Mouse (Mus musculus): ENCODE measurements at regions not wholly inside any gene's neighbourhood (a gene's known extent, or its start where the extent isn't known, plus 50 kb on each side); places are given as distances from the start of the nearest gene placed in this dataset.

GRCm38 (mm10) chr3:48911758-48912157, 845.4 kb downstream of the Pcdh18 start:
- DNase-seq (ENCODE audit: low spot score), result no peak

DNA sequence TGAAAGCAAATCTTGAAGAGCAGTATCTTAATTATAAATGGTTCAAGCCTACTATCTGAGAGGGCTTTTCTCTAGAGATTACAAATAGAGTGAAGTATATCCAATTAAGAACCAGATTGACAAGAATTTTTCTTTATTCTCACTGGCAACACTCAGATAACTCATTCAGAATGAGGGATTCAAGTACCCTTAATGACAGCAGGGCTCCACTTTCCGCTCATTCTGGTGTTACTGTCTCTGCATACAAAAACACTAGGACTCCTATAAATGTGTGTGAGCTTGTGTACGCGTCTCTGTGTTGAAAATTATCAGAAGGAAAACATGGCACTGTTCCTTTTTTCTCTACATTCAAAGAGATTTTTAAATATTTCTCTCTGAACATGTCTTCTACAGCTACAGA, 866.7 kb downstream of the Pcdh18 start:
- DNase-seq (ENCODE audit: low spot score), result no peak

GRCm38 (mm10) chr3:48887885-48888284, 869.2 kb downstream of the Pcdh18 start:
- no peak for DNase-seq (ENCODE audit: low spot score)

GRCm38 (mm10) chr3:48869527-48869926, 887.6 kb downstream of the Pcdh18 start:
- peak; percentile 2 for DNase-seq (ENCODE audit: low spot score)

DNA sequence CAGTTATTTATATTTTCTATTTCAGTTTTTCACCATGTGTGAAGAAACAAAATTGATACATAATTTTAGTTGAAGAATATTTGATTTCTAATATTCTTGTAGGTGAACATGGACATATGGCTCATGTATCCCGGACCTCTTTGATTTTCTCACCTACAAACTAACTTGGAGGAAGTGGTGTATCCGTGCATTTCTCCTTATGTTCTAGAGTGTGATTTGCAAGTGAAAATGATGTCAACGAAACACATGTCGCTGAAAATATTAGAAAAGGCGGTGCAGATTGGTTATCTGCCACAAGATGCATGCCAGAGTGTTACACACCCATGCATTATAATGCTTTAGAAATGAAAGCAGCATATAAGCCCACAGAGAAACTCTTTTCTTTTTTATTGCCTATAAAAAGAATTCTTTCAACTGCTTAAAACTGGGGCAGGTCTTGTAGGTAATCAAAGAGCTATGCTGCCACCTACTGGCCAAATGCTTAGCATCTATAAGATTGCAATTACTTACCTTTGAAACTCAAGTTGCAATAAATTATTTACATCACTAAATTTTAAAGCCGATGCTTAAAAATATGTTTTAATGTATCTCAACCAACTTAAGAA, 911.0 kb downstream of the Pcdh18 start:
- DNase-seq (ENCODE audit: low spot score), result peak; percentile 75

GRCm38 (mm10) chr3:48840692-48841091, 916.4 kb downstream of the Pcdh18 start:
- DNase-seq (ENCODE audit: low spot score), result no peak

DNA sequence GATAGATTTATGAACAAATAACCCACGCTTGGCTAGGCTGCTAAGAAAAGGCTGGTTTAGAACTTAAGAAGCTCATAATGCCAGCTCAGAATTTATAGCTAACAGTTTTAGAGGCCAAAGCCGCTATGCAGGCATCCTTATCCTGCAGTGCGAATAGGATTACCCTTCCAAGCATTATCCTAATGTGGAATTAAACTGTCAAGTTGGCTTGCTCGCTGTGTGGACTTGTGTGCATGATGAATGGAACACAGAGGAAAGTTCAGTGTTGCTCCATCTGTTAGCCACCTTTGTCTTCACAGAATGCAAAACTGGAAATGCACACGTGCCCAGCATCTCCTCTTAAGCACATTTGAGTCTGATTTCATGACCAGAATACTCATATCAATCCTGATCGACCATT, 933.8 kb downstream of the Pcdh18 start:
- no peak for DNase-seq (ENCODE audit: low spot score)

DNA sequence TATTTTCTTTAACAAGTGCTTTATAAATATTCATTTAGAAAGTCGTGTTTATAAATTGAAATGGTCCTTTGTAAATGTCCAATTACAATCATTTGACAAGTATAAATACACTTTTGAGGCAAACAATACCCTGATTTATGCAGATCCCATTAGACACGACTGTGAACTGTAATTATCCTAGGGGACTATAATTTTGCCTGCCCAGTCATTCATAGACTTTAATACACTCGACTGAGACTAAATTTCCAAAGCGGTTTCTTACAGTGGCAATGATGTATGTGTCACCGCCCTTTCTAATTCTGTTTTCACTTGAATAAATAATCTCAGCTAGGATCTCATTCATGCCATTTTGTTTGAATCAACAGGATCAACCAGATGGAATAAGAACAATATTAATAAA, 952.7 kb downstream of the Pcdh18 start:
- no peak for DNase-seq (ENCODE audit: low spot score)

GRCm38 (mm10) chr3:48771709-48772108, 985.4 kb downstream of the Pcdh18 start:
- no peak for DNase-seq (ENCODE audit: low spot score)

All from layer of hippocampus, adult 9-10 months (tissue).